Mouse (Mus musculus) embryonic facial prominence, embryonic 12.5 days (tissue): ENCODE results near the gene Krt12. TPM values are rescaled to one million over a fixed set of nuclear protein-coding genes. Genes with fewer than 3 reads are reported as not detected.

Experiments used
- ATAC-seq: fragments of 200-750 bp; cut with Nextera tagmentation; 2 replicates; pipeline ENCODE4 v1.8.0; 2017; ENCODE audit not compliant: insufficient number of reproducible peaks, insufficient read depth, low FRiP score, low TSS enrichment
- H3K27ac ChIP-seq: fragments of 300-500 bp; sonication (generic); 2 replicates; pipeline ENCODE4 v1.5.1; 2016; ENCODE audit warnings: mild to moderate bottlenecking
- H3K27me3 ChIP-seq: fragments of 300-500 bp; sonication (generic); 2 replicates; pipeline ENCODE4 v1.6.1; 2016; ENCODE audit warnings: mild to moderate bottlenecking, moderate library complexity
- H3K36me3 ChIP-seq: fragments of 300-500 bp; sonication (generic); 2 replicates; pipeline ENCODE4 v1.6.1; 2016; ENCODE audit warnings: mild to moderate bottlenecking
- H3K4me1 ChIP-seq: fragments of 300-500 bp; sonication (generic); 2 replicates; pipeline ENCODE4 v1.6.1; 2016
- H3K4me2 ChIP-seq: fragments of 300-500 bp; sonication (generic); replicated peaks from 2 replicates; pipeline ENCODE4 v1.6.1; 2016; ENCODE audit warnings: mild to moderate bottlenecking, moderate library complexity
- H3K4me3 ChIP-seq: fragments of 300-500 bp; sonication (generic); 2 replicates; pipeline ENCODE4 v1.5.1; 2016; ENCODE audit warnings: mild to moderate bottlenecking
- H3K9ac ChIP-seq: fragments of 300-500 bp; sonication (generic); 2 replicates; pipeline ENCODE4 v1.6.1; 2016; ENCODE audit warnings: mild to moderate bottlenecking, moderate library complexity
- H3K9me3 ChIP-seq: fragments of 300-500 bp; sonication (generic); 2 replicates; pipeline ENCODE4 v1.6.1; 2016; ENCODE audit warnings: mild to moderate bottlenecking, moderate library complexity
- WGBS: fragments of 180-500 bp; shearing (Covaris S2); methylation state at CpG from one replicate; pipeline ENCODE4 v1.1.7; 2016; 5-methylcytosine and 5-hydroxymethylcytosine counted together
- polyA plus RNA-seq: library from polyadenylated mRNA; unstranded; fragments of >200 nt; fragmentation: Nextera tagmentation; extraction: Ambion mirVana; gene quantifications from 2 replicates; pipeline ENCODE4 v1.2.1, GENCODE M21; 2016

The Krt12 gene
- polyA plus RNA-seq, 1 experiment from 2014 or later, result not detected

DNA sequence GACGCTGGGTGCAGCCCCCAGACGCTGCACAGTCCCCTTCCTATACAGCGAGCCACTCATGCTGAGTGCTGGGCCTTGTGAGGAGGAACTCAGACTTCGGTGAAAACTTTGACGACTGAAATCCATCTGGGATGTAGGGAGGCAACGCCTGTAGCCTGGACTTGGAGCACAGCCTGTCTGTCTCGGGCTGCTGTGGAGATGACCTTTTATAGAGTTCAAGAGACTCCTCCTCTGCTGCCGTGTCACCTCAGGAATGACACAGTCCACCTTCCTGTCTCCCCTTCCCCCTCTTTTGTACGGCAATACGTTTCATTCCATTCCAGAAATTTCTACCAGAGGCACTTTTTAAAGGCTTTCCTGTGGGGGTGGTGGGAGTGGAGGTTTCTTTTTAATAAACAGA, 15.9 kb upstream of the Krt12 start, which contains the start of gene Krt20:
Gene Krt20, minus strand, starts transcription at position 179 of the 400 bp plus-strand sequence.
- Histone ChIP-seq H3K9me3 (no peaks in the 10 kb centered on the region), H3K36me3 (no peaks in the 10 kb centered on the region), H3K9ac (no peak within 1 kb of the TSS), H3K27ac (no peak within 1 kb of the TSS), H3K4me1 (peaks cover 11% of the 10 kb centered on the region; the same call in 1 of the 2 replicates), H3K27me3 (no peaks in the 10 kb centered on the region), H3K4me2 (no peak within 1 kb of the TSS), H3K4me3 (no peak within 1 kb of the TSS)
- no peak for ATAC-seq
- WGBS, result 44% methylated on average over 10 of the region's 10 CpGs

DNA sequence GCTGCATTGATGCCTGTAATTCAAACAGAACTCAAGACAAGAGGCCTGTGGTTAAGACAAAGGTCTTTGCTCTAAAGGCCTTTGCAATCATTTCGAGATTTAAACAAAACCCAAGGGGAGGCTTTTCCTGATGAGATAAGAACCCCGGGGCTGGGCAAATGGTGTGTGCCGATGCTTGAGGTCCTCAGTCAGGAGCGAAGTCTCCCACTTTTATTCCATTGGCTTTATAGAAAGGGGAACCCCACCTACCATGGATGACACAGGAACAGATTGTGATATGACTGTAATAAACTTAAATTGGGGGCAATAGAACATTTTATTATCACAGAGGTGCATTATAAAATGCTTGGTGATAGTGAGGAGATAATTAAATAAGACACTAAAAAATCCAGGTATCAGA, 14.6 kb upstream of the Krt12 start:
- H3K9ac ChIP-seq, result no peak overlapping the region
- H3K4me2 ChIP-seq, result no peak overlapping the region
- ATAC-seq, result no peak
- 79% methylated on average over 4 of the region's 4 CpGs for WGBS
- no peak overlapping the region for H3K4me3 ChIP-seq
- H3K36me3 ChIP-seq, result no peaks in the 10 kb centered on the region
- H3K4me1 ChIP-seq, result peaks cover 11% of the 10 kb centered on the region; the same call in 1 of the 2 replicates
- H3K9me3 ChIP-seq, result no peaks in the 10 kb centered on the region
- H3K27ac ChIP-seq, result no peak overlapping the region
- H3K27me3 ChIP-seq, result no peaks in the 10 kb centered on the region

DNA sequence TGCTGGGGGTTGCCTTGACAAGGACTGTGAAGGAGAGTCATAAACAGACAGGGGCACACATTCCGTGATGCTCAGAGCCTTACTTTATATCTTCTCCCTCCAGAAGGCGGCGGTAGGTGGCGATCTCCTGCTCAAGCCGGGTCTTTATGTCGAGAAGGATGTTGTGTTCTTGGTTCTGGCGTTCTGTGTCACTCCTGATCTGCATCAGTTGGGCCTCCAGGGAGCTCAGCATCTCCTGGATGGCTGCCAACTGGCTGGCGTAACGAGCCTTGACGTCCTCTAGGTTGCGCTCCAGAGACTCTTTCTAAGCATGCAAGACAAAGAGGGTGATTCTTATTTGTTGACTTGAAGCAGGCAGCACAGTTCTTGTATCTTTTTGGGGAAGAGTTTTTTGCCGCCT, 8.6 kb upstream of the Krt12 start:
- Histone ChIP-seq H3K27me3 (0 out of 2 replicates have a peak, but pooled peaks cover 2% of the 10 kb centered on the region), H3K9me3 (no peaks in the 10 kb centered on the region), H3K4me3 (no peak overlapping the region), H3K4me1 (no peaks in the 10 kb centered on the region), H3K4me2 (no peak overlapping the region), H3K36me3 (no peaks in the 10 kb centered on the region), H3K27ac (no peak overlapping the region), H3K9ac (no peak overlapping the region)
- ATAC-seq, result no peak
- 49% methylated on average over 12 of the region's 12 CpGs for WGBS

DNA sequence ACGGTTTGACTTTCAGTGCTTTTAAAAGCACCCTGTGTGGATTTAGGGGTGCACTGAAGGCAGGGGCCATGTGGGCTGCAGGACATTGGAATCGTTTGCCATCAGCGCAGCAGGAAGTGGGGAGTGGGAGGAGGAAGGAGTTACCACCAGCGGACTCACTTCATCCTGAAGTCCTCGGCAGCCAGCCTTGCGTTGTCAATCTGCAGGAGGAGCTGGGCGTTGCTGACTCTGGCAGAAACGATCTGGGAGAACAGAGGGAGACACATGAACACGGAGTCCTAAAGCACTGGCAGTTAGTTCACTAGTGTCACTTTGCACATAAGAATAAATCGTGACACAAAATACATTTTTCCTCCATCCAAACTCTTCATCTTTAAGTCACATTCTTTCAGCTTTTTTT, 1.5 kb downstream of the Krt12 start:
- Histone ChIP-seq H3K4me1 (no peaks in the 10 kb centered on the region), H3K4me3 (no peak overlapping the region), H3K9me3 (no peaks in the 10 kb centered on the region), H3K9ac (no peak overlapping the region), H3K36me3 (no peaks in the 10 kb centered on the region), H3K27ac (no peak overlapping the region), H3K4me2 (no peak overlapping the region), H3K27me3 (no peaks in the 10 kb centered on the region)
- ATAC-seq, result no peak
- 42% methylated on average over 10 of the region's 10 CpGs for WGBS

- Histone ChIP-seq H3K9ac (no peak overlapping the region), H3K4me1 (no peaks in the 10 kb centered on the region), H3K27ac (no peak overlapping the region), H3K36me3 (no peaks in the 10 kb centered on the region), H3K27me3 (0 out of 2 replicates have a peak, but pooled peaks cover 4% of the 10 kb centered on the region), H3K4me2 (no peak overlapping the region), H3K9me3 (no peaks in the 10 kb centered on the region), H3K4me3 (no peak overlapping the region)
- WGBS, result 72% methylated on average over 16 of the region's 16 CpGs
- ATAC-seq, result no peak
These were observed 4.2 kb downstream of the Krt12 start for GRCm38 (mm10) chr11:99417819-99418218.

GRCm38 (mm10) chr11:99416902-99417301, 5.2 kb downstream of the Krt12 start:
- 0 out of 2 replicates have a peak, but pooled peaks cover 4% of the 10 kb centered on the region for H3K27me3 ChIP-seq
- no peak overlapping the region for H3K4me2 ChIP-seq
- H3K4me1 ChIP-seq, result no peaks in the 10 kb centered on the region
- no peak for ATAC-seq
- WGBS, result 87% methylated on average over 13 of the region's 13 CpGs
- H3K27ac ChIP-seq, result no peak overlapping the region
- no peak overlapping the region for H3K4me3 ChIP-seq
- H3K9me3 ChIP-seq, result no peaks in the 10 kb centered on the region
- no peaks in the 10 kb centered on the region for H3K36me3 ChIP-seq
- no peak overlapping the region for H3K9ac ChIP-seq

GRCm38 (mm10) chr11:99414463-99415147, 7.5 kb downstream of the Krt12 start:
- no peaks in the 10 kb centered on the region for H3K9me3 ChIP-seq
- H3K4me1 ChIP-seq, result no peaks in the 10 kb centered on the region
- no peaks in the 10 kb centered on the region for H3K36me3 ChIP-seq
- no peak overlapping the region for H3K4me3 ChIP-seq
- 87% methylated on average over 13 of the region's 13 CpGs for WGBS
- 0 out of 2 replicates have a peak, but pooled peaks cover 4% of the 10 kb centered on the region for H3K27me3 ChIP-seq
- H3K4me2 ChIP-seq, result no peak overlapping the region
- no peak overlapping the region for H3K9ac ChIP-seq
- ATAC-seq, result no peak
- H3K27ac ChIP-seq, result no peak overlapping the region

DNA sequence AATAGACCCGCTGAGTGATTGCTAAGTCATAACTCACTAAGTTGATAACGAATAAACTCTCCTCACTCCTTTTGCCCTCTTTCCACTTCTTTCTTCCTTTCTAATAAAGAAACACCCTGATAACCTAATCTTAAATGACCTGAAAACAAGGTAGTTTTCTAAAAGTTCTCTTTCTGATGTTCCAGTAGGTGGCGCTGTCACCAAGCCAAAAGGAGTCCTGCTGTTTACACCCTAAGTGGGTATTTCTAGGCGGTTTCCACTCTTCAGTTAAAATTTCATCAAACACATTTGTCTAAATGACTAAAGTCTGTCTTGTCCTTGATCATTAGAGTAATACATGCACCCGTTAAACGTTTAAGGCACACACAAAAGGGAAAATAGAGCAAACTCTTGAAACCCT, 8.8 kb downstream of the Krt12 start:
- Histone ChIP-seq H3K27me3 (0 out of 2 replicates have a peak, but pooled peaks cover 4% of the 10 kb centered on the region), H3K4me2 (no peak overlapping the region), H3K4me3 (no peak overlapping the region), H3K9ac (no peak overlapping the region), H3K36me3 (no peaks in the 10 kb centered on the region), H3K9me3 (no peaks in the 10 kb centered on the region), H3K4me1 (no peaks in the 10 kb centered on the region), H3K27ac (no peak overlapping the region)
- WGBS, result 17% methylated on average over 6 of the region's 6 CpGs
- no peak for ATAC-seq

- WGBS, result 77% methylated on average over 10 of the region's 10 CpGs
- H3K4me3 ChIP-seq, result no peak overlapping the region
These were observed 15.9 kb downstream of the Krt12 start for GRCm38 (mm10) chr11:99406186-99406585.

GRCm38 (mm10) chr11:99399956-99400549, 22.0 kb downstream of the Krt12 start:
- Histone ChIP-seq H3K9me3 (no peaks in the 10 kb centered on the region), H3K27ac (no peak overlapping the region), H3K9ac (no peak overlapping the region), H3K4me3 (no peak overlapping the region), H3K4me1 (no peaks in the 10 kb centered on the region), H3K4me2 (no peak overlapping the region), H3K27me3 (no peaks in the 10 kb centered on the region), H3K36me3 (no peaks in the 10 kb centered on the region)
- ATAC-seq, result no peak
- WGBS, result 86% methylated on average over 13 of the region's 13 CpGs

More at GRCm38 (mm10) chr11:99406186-99406585, 15.9 kb downstream of the Krt12 start:
- no peak for ATAC-seq
- Histone ChIP-seq H3K27me3 (no peaks in the 10 kb centered on the region), H3K27ac (no peak overlapping the region), H3K4me2 (no peak overlapping the region), H3K4me1 (no peaks in the 10 kb centered on the region), H3K9me3 (no peaks in the 10 kb centered on the region), H3K9ac (no peak overlapping the region), H3K36me3 (no peaks in the 10 kb centered on the region)

DNA sequence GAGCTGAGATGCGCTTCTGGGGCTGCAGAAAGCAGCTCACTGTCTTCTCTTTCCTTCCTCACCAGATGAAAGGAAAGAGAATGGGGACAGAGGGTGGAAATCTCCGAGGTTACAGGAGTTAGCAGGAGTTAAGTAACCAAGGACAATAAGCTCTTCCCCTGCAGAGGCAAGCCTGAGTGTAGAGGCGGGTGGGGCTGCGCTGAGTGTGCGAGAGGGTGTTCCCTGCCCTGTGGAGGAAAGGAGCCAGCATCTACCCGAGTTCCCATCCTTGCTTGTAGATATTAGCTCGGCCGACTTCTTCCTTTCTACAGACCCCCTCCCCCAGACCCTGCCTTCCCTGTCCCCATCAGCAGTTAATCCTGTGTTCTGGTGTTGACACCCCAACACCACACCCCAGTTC, 23.2 kb downstream of the Krt12 start:
- Histone ChIP-seq H3K27ac (no peak overlapping the region), H3K9ac (no peak overlapping the region), H3K9me3 (no peaks in the 10 kb centered on the region), H3K4me1 (no peaks in the 10 kb centered on the region), H3K36me3 (no peaks in the 10 kb centered on the region), H3K4me2 (no peak overlapping the region), H3K27me3 (no peaks in the 10 kb centered on the region), H3K4me3 (no peak overlapping the region)
- no peak for ATAC-seq
- WGBS, result 72% methylated on average over 8 of the region's 8 CpGs

GRCm38 (mm10) chr11:99398084-99398483, 24.0 kb downstream of the Krt12 start:
- WGBS, result 82% methylated on average over 3 of the region's 3 CpGs
- H3K27ac ChIP-seq, result no peak overlapping the region
- H3K9ac ChIP-seq, result no peak overlapping the region
- no peaks in the 10 kb centered on the region for H3K27me3 ChIP-seq
- no peak for ATAC-seq
- H3K9me3 ChIP-seq, result no peaks in the 10 kb centered on the region
- H3K4me1 ChIP-seq, result no peaks in the 10 kb centered on the region
- no peak overlapping the region for H3K4me2 ChIP-seq
- no peaks in the 10 kb centered on the region for H3K36me3 ChIP-seq
- no peak overlapping the region for H3K4me3 ChIP-seq
